Mouse (Mus musculus) common myeloid progenitor, adult 5-6 weeks (primary cell): Measurements from ENCODE around the gene Caps2. TPM values are rescaled to one million over a fixed set of nuclear protein-coding genes. Genes with fewer than 3 reads are reported as not detected.
A peak's percentile ranks its signal among the peaks of the same experiment; 100 is the strongest.
"Not testable (repeated sequence)": the region's sequence is repeated elsewhere in the genome, so short reads cannot be mapped to it uniquely, and the experiment has no call there.

ENCODE experiments used
- ATAC-seq: replicated peaks from 2 replicates; pipeline ENCODE4 v1.8.0; 2016; ENCODE audit warnings: low read depth, mild to moderate bottlenecking, moderate TSS enrichment, inconsistent platforms; ENCODE audit not compliant: poor library complexity, severe bottlenecking
- total RNA-seq: library from RNA; stranded (forward); fragments of 200-1000, 187-1606 nt; gene quantifications from 2 replicates; pipeline ENCODE4 v1.2.3, GENCODE M21; 2017

Caps2 gene
- total RNA-seq: not detected in 2 replicates

GRCm38 (mm10) chr10:112163168-112163766 lies at the start of gene Caps2:
TSS of gene Caps2 (plus strand) at chr10:112163621.
- ATAC-seq: peak; percentile 78

- ATAC-seq: not testable (repeated sequence)
Observed at GRCm38 (mm10) chr10:112125090-112125489, 38.3 kb upstream of the Caps2 start.

GRCm38 (mm10) chr10:112127682-112128230 lies 35.7 kb upstream of the Caps2 start:
- not testable (repeated sequence) for ATAC-seq

- ATAC-seq: no peak
Observed at GRCm38 (mm10) chr10:112132194-112132593, 31.2 kb upstream of the Caps2 start.

GRCm38 (mm10) chr10:112138050-112138870 lies 25.2 kb upstream of the Caps2 start:
- peak; percentile 65 for ATAC-seq

- peak; percentile 33 for ATAC-seq
Observed at GRCm38 (mm10) chr10:112138871-112139430, 24.5 kb upstream of the Caps2 start.

- peak; percentile 89 for ATAC-seq
Observed at GRCm38 (mm10) chr10:112139834-112140233, 23.6 kb upstream of the Caps2 start.

GRCm38 (mm10) chr10:112159882-112160560 lies 3.4 kb upstream of the Caps2 start, which contains the start of gene Glipr1l3:
TSS of gene Glipr1l3 (minus strand) at chr10:112160327.
- peak; percentile 99 for ATAC-seq

- not testable (repeated sequence) for ATAC-seq
Observed at GRCm38 (mm10) chr10:112177027-112177426, 13.6 kb downstream of the Caps2 start.

GRCm38 (mm10) chr10:112193919-112194318 lies 30.5 kb downstream of the Caps2 start:
- ATAC-seq: not testable (repeated sequence)

- ATAC-seq: no peak
Observed at GRCm38 (mm10) chr10:112203463-112203862, 40.0 kb downstream of the Caps2 start.

GRCm38 (mm10) chr10:112227073-112227472 lies 63.7 kb downstream of the Caps2 start:
- ATAC-seq: no peak

- not testable (repeated sequence) for ATAC-seq
Observed at GRCm38 (mm10) chr10:112229091-112229843, 65.8 kb downstream of the Caps2 start.

- ATAC-seq: not testable (repeated sequence)
Observed at GRCm38 (mm10) chr10:112232733-112233132, 69.3 kb downstream of the Caps2 start.

GRCm38 (mm10) chr10:112235396-112235940 lies 72.0 kb downstream of the Caps2 start:
- ATAC-seq: not testable (repeated sequence)

- ATAC-seq: no peak
Observed at GRCm38 (mm10) chr10:112248273-112248672, 84.9 kb downstream of the Caps2 start.

GRCm38 (mm10) chr10:112263467-112263866 lies 100.0 kb downstream of the Caps2 start:
- no peak for ATAC-seq
